ENCODE assay signal across 8 mouse cellular contexts in the genomic region with DNA sequence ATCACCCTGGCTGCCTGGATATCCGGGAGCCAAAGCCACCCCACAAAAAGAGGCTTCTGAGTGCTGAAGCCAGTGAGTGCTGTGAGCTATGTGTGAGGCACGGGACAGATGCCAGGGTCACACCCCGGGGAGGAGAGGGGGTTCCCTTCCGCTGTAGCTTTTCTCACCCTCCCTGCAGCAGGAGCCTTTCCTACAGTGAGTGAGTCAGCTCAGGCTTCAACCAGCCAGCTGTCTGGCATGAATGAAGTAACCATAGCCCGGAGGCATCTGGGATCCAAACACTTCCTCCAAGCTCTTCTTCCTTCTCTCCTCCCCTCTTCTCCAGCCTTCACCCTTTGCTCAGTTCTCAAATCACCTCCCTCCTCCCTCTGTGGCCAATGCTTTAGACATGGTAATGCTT. TPM values are rescaled to one million over a fixed set of nuclear protein-coding genes. Genes with fewer than 3 reads are reported as not detected.
A peak's percentile ranks its signal among the peaks of the same experiment; 100 is the strongest.
DNase-seq lines count a peak whose midpoint lies in the region; ATAC-seq and TF ChIP-seq lines count a peak whose summit lies in the region.

No protein-coding gene starts in this region.

- H3K4me2 ChIP-seq in hindbrain, postnatal 0 days (ENCODE audit: low read depth, low read length), result no peak overlapping the region
- H3K4me2 ChIP-seq in hindbrain, embryonic 12.5 days (replicated peaks), result no peak overlapping the region
- H3K4me2 ChIP-seq in limb, embryonic 14.5 days (replicated peaks; ENCODE audit: low read depth, low read length, severe bottlenecking), result no peak overlapping the region

- DNase-seq in hindbrain, postnatal 0 days (ENCODE audit: low spot score), result no peak
- DNase-seq in gastrocnemius, adult 8-10 months (ENCODE audit: low spot score in 2 of 2), result peak; percentile 9 to 12
- DNase-seq in limb, embryonic 14.5 days (ENCODE audit: low spot score), result peak; percentile 75
- DNase-seq in right cerebral cortex, adult 18-20 months, result peak; percentile 46
- no peak for DNase-seq in urinary bladder, postnatal 36 days (ENCODE audit: low spot score in 2 of 2)
- DNase-seq in spleen, adult 12 weeks (ENCODE audit: low spot score), result no peak

- H3K4me1 ChIP-seq in hindbrain, postnatal 0 days (ENCODE audit: insufficient read depth, low read length), result no peaks in the 10 kb centered on the region
- no peaks in the 10 kb centered on the region; the same call in 1 of the 2 replicates for H3K4me1 ChIP-seq in hindbrain, embryonic 12.5 days
- H3K4me1 ChIP-seq in limb, embryonic 14.5 days (ENCODE audit: control insufficient read depth, insufficient read depth, low read length), result peaks cover 20% of the 10 kb centered on the region

- H3K9ac ChIP-seq in hindbrain, postnatal 0 days (replicated peaks; ENCODE audit: low read length), result no peak overlapping the region
- no peak overlapping the region for H3K9ac ChIP-seq in hindbrain, embryonic 12.5 days
- no peak overlapping the region for H3K9ac ChIP-seq in limb, embryonic 14.5 days (ENCODE audit: low read depth, low read length, severe bottlenecking)

- no peaks in the 10 kb centered on the region for H3K36me3 ChIP-seq in hindbrain, postnatal 0 days (ENCODE audit: insufficient read depth, low read length)
- H3K36me3 ChIP-seq in hindbrain, embryonic 12.5 days, result no peaks in the 10 kb centered on the region
- no peaks in the 10 kb centered on the region for H3K36me3 ChIP-seq in limb, embryonic 14.5 days (ENCODE audit: control insufficient read depth, insufficient read depth, low read length)

- ATAC-seq in hindbrain, postnatal 0 days, result 0 out of 2 replicates have a peak, but pooled peaks have one; percentile 37
- no peak for ATAC-seq in hindbrain, embryonic 12.5 days (ENCODE audit: low FRiP score)
- peak; percentile 81 for ATAC-seq in common myeloid progenitor, adult 5-6 weeks (replicated peaks; ENCODE audit: low read depth, poor library complexity, severe bottlenecking)
- peak; percentile 69 for ATAC-seq in limb, embryonic 14.5 days (ENCODE audit: low FRiP score, low read depth)

- no peak overlapping the region for H3K4me3 ChIP-seq in hindbrain, postnatal 0 days (ENCODE audit: low read length)
- no peak overlapping the region for H3K4me3 ChIP-seq in hindbrain, embryonic 12.5 days
- H3K4me3 ChIP-seq in limb, embryonic 14.5 days (replicated peaks; ENCODE audit: low read length), result no peak overlapping the region

- H3K27me3 ChIP-seq in hindbrain, postnatal 0 days (ENCODE audit: insufficient read depth, low read length), result no peaks in the 10 kb centered on the region
- H3K27me3 ChIP-seq in hindbrain, embryonic 12.5 days, result 0 out of 2 replicates have a peak, but pooled peaks cover 4% of the 10 kb centered on the region
- no peaks in the 10 kb centered on the region for H3K27me3 ChIP-seq in limb, embryonic 14.5 days (ENCODE audit: control insufficient read depth, insufficient read depth, low read length)

- TF ChIP-seq POLR2A in limb, embryonic 14.5 days (IDR thresholded peaks at IDR 0.05; ENCODE audit: borderline replicate concordance, extremely low read depth, insufficient read depth, insufficient read length), result no peak

- no peak overlapping the region for H3K27ac ChIP-seq in hindbrain, postnatal 0 days
- H3K27ac ChIP-seq in hindbrain, embryonic 12.5 days, result no peak overlapping the region
- H3K27ac ChIP-seq in limb, embryonic 14.5 days (replicated peaks; ENCODE audit: low read depth, low read length), result no peak overlapping the region

- WGBS in hindbrain, postnatal 0 days, result 40% methylated on average over 5 of the region's 5 CpGs
- 41% methylated on average over 5 of the region's 5 CpGs for WGBS in hindbrain, embryonic 12.5 days
- WGBS in limb, embryonic 14.5 days, result 14% methylated on average over 5 of the region's 5 CpGs

- TF ChIP-seq CTCF in hindbrain, postnatal 0 days (IDR thresholded peaks at IDR 0.05; ENCODE audit: low read depth), result no peak

- no peaks in the 10 kb centered on the region for H3K9me3 ChIP-seq in hindbrain, postnatal 0 days (ENCODE audit: low read length)
- no peaks in the 10 kb centered on the region for H3K9me3 ChIP-seq in hindbrain, embryonic 12.5 days (replicated peaks)
- H3K9me3 ChIP-seq in limb, embryonic 14.5 days (ENCODE audit: control insufficient read depth, low read length), result no peaks in the 10 kb centered on the region

RNA-seq across cellular contexts. Expression of gene Rxrg, which starts 46.6 kb away (rescaled TPM):
- 16.0 and 19.4 TPM in 2 replicates for total RNA-seq in hindbrain, postnatal 0 days (2014; rRNA removed)
- polyA plus RNA-seq in hindbrain, postnatal 0 days (2015; fragmentation: Nextera tagmentation; extraction: Ambion mirVana), result 22.3 and 23.5 TPM in 2 replicates
- 8.0 and 8.3 TPM in 2 replicates for polyA plus RNA-seq in hindbrain, embryonic 12.5 days (2016; fragmentation: Nextera tagmentation; extraction: Ambion mirVana)
- 0.24 TPM in 1 of 2 replicates, not detected in the other for total RNA-seq in common myeloid progenitor, adult 5-6 weeks (2017)
- total RNA-seq in gastrocnemius, adult 8-10 months (2022), result 10 to 100 TPM; 57.8 to 71.7 (median 63.4) TPM
- 16.9 and 17.9 TPM in 2 replicates for polyA plus RNA-seq in limb, embryonic 14.5 days (2012; rRNA removed)
- polyA plus RNA-seq in limb, embryonic 14.5 days (2014; fragmentation: Nextera tagmentation; extraction: Ambion mirVana), result 21.1 and 24.4 TPM in 2 replicates

Comparison
In these comparisons a context has a peak if more than half of its experiments do, and no peak if none do; other contexts are left out.
1. DNase-seq: peak in gastrocnemius, adult 8-10 months (2 of 2), limb, embryonic 14.5 days (single experiment) and right cerebral cortex, adult 18-20 months (single experiment); none in hindbrain, postnatal 0 days (single experiment), urinary bladder, postnatal 36 days (0 of 2) and spleen, adult 12 weeks (single experiment).
2. RNA of gene Rxrg, which starts 46.6 kb away (total RNA-seq): 57.8 to 71.7 TPM in gastrocnemius, adult 8-10 months and 16.0 to 19.4 TPM in hindbrain, postnatal 0 days; 0.24 TPM in common myeloid progenitor, adult 5-6 weeks; every median in the first group is over 10 times any median in the second.